Mouse (Mus musculus) limb, embryonic 11.5 days (tissue): ENCODE measurements at regions not wholly inside any gene's neighbourhood (a gene's known extent, or its start where the extent isn't known, plus 50 kb on each side); places are given as distances from the start of the nearest gene placed in this dataset.

ENCODE experiments used
- ATAC-seq: fragments of 200-750 bp; cut with Nextera tagmentation; 2 replicates; pipeline ENCODE4 v1.8.0; 2017; ENCODE audit warnings: low read depth; ENCODE audit not compliant: insufficient number of reproducible peaks, low FRiP score, low TSS enrichment
- DNase-seq: peaks from one replicate; pipeline ENCODE4 v3.0.0-alpha.2; 2015; ENCODE audit warnings: low spot score
- H3K27ac ChIP-seq: fragments of 300-500 bp; sonication (generic); replicated peaks from 2 replicates; pipeline ENCODE4 v1.5.1; 2014; ENCODE audit warnings: low read depth, mild to moderate bottlenecking, low read length
- H3K27me3 ChIP-seq: fragments of 300-500 bp; sonication (generic); 2 replicates; pipeline ENCODE4 v1.6.1; 2014; ENCODE audit warnings: mild to moderate bottlenecking, low read length, mixed read lengths; ENCODE audit not compliant: control insufficient read depth, insufficient read depth
- H3K36me3 ChIP-seq: fragments of 300-500 bp; sonication (generic); 2 replicates; pipeline ENCODE4 v1.6.1; 2014; ENCODE audit warnings: mild to moderate bottlenecking, low read length, moderate library complexity, mixed read lengths; ENCODE audit not compliant: control insufficient read depth, insufficient read depth
- H3K4me1 ChIP-seq: fragments of 300-500 bp; sonication (generic); 2 replicates; pipeline ENCODE4 v1.6.1; 2014; ENCODE audit warnings: low read length, mixed read lengths; ENCODE audit not compliant: control insufficient read depth, insufficient read depth
- H3K4me2 ChIP-seq: fragments of 300-500 bp; sonication (generic); 2 replicates; pipeline ENCODE4 v1.6.1; 2014; ENCODE audit warnings: low read depth, mild to moderate bottlenecking, moderate library complexity; ENCODE audit not compliant: severe bottlenecking
- H3K4me3 ChIP-seq: fragments of 300-500 bp; sonication (generic); 2 replicates; pipeline ENCODE4 v1.5.1; 2014; ENCODE audit warnings: low read depth, low read length
- H3K9ac ChIP-seq: fragments of 300-500 bp; sonication (generic); 2 replicates; pipeline ENCODE4 v1.6.1; 2014; ENCODE audit warnings: mild to moderate bottlenecking, low read length
- H3K9me3 ChIP-seq: fragments of 300-500 bp; sonication (generic); 2 replicates; pipeline ENCODE4 v1.6.1; 2016; ENCODE audit warnings: low read length; ENCODE audit not compliant: control insufficient read depth
- WGBS: fragments of 180-500 bp; shearing (Covaris S2); extraction: QIAGEN DNeasy Blood & Tissue Kit; methylation state at CpG from one replicate; pipeline ENCODE4 v1.1.7; 2014; 5-methylcytosine and 5-hydroxymethylcytosine counted together

- no peaks in the 10 kb centered on the region for H3K27me3 ChIP-seq
- H3K9ac ChIP-seq, result no peak overlapping the region
- no peak overlapping the region for H3K4me3 ChIP-seq
- no peak for ATAC-seq
- no peaks in the 10 kb centered on the region for H3K36me3 ChIP-seq
- no peak overlapping the region for H3K4me2 ChIP-seq
- 86% methylated on average over 2 of the region's 2 CpGs for WGBS
- no peak overlapping the region for H3K27ac ChIP-seq
- DNase-seq, result no peak
- no peaks in the 10 kb centered on the region for H3K9me3 ChIP-seq
- H3K4me1 ChIP-seq, result no peaks in the 10 kb centered on the region
Measured at GRCm38 (mm10) chr8:90455321-90455720, 107.2 kb upstream of the Tox3 start.

- 83% methylated on average over 5 of the region's 5 CpGs for WGBS
- H3K27me3 ChIP-seq, result no peaks in the 10 kb centered on the region
- no peaks in the 10 kb centered on the region for H3K36me3 ChIP-seq
- no peak overlapping the region for H3K4me2 ChIP-seq
- H3K4me1 ChIP-seq, result no peaks in the 10 kb centered on the region
- no peak overlapping the region for H3K27ac ChIP-seq
- H3K9ac ChIP-seq, result no peak overlapping the region
- no peak overlapping the region for H3K4me3 ChIP-seq
- no peaks in the 10 kb centered on the region for H3K9me3 ChIP-seq
- DNase-seq (no peak), ATAC-seq (no peak)
Measured at GRCm38 (mm10) chr8:90454130-90454529, 106.0 kb upstream of the Tox3 start.

GRCm38 (mm10) chr8:90441058-90441851 lies 93.1 kb upstream of the Tox3 start:
- H3K4me2 ChIP-seq, result no peak overlapping the region
- H3K4me3 ChIP-seq, result no peak overlapping the region
- no peak overlapping the region for H3K9ac ChIP-seq
- H3K27me3 ChIP-seq, result no peaks in the 10 kb centered on the region
- ATAC-seq (no peak), DNase-seq (no peak)
- WGBS, result 74% methylated on average over 9 of the region's 9 CpGs
- no peaks in the 10 kb centered on the region for H3K4me1 ChIP-seq
- H3K9me3 ChIP-seq, result no peaks in the 10 kb centered on the region
- no peaks in the 10 kb centered on the region for H3K36me3 ChIP-seq
- no peak overlapping the region for H3K27ac ChIP-seq

- Histone ChIP-seq H3K36me3 (no peaks in the 10 kb centered on the region), H3K4me1 (no peaks in the 10 kb centered on the region), H3K27me3 (no peaks in the 10 kb centered on the region), H3K4me3 (no peak overlapping the region), H3K4me2 (no peak overlapping the region), H3K27ac (no peak overlapping the region), H3K9me3 (no peaks in the 10 kb centered on the region), H3K9ac (no peak overlapping the region)
- DNase-seq (no peak), ATAC-seq (no peak)
- WGBS, result 81% methylated on average over 2 of the region's 2 CpGs
Measured at GRCm38 (mm10) chr8:90414021-90414420, 65.9 kb upstream of the Tox3 start.
